10 mouse cellular contexts compared by ENCODE assay signal in genomic region chr2:103547132-103547531, GRCm38 (mm10). TPM values are rescaled to one million over a fixed set of nuclear protein-coding genes. Genes with fewer than 3 reads are reported as not detected.
DNase-seq lines count a peak whose midpoint lies in the region; ATAC-seq lines count a peak whose summit lies in the region.
"Had no signal": no experiment of that assay in that cellular context is flagged by ENCODE, and none has a peak within 500 bp of the region (broad histone marks: within the 10 kb centered on the region; RNA-seq: fewer than 3 reads in every experiment).

No protein-coding gene starts in this region.

- H3K4me3 ChIP-seq in hindbrain, embryonic 11.5 days (ENCODE audit: low read depth, low read length), result no peak overlapping the region
- no peak overlapping the region for H3K4me3 ChIP-seq in hindbrain, embryonic 12.5 days
- H3K4me3 ChIP-seq: embryonic facial prominence, embryonic 12.5 days had no signal

- peak; percentile 61 for DNase-seq in hindbrain, embryonic 11.5 days (ENCODE audit: low spot score)
- DNase-seq in NIH3T3 (ENCODE audit: low read depth), result peak; percentile 83
- DNase-seq in cerebellum, adult 8-10 months, result peak; percentile 60
- peak; percentile 56 for DNase-seq in gastrocnemius, postnatal 14 days
- DNase-seq in layer of hippocampus, postnatal 10 days (ENCODE audit: low spot score in 2 of 2), result peak; percentile 68 to 69
- DNase-seq in mesoderm, embryonic 11.5 days (ENCODE audit: low read depth, low spot score), result peak; percentile 62
- DNase-seq in spleen, postnatal 4 days (ENCODE audit: low spot score in 2 of 2), result peak; percentile 67 to 85

- H3K27ac ChIP-seq in hindbrain, embryonic 11.5 days (ENCODE audit: low read depth, low read length), result no peak overlapping the region
- no peak overlapping the region for H3K27ac ChIP-seq in hindbrain, embryonic 12.5 days
- H3K27ac ChIP-seq: embryonic facial prominence, embryonic 12.5 days; macrophage had no signal

- intact Hi-C loops in gastrocnemius, postnatal 14 days (cut with DNase I; ENCODE audit: low total_unique reads), result loop anchor here (5.0 kb wide), 1 partner anchor 90 kb away; no protein-coding TSS in a partner anchor

- H3K36me3 ChIP-seq in hindbrain, embryonic 11.5 days (ENCODE audit: control insufficient read depth, insufficient read depth, low read length), result no peaks in the 10 kb centered on the region
- no peaks in the 10 kb centered on the region for H3K36me3 ChIP-seq in hindbrain, embryonic 12.5 days
- H3K36me3 ChIP-seq: embryonic facial prominence, embryonic 12.5 days had no signal

- H3K9ac ChIP-seq in hindbrain, embryonic 11.5 days (ENCODE audit: low read depth, low read length), result no peak overlapping the region
- no peak overlapping the region for H3K9ac ChIP-seq in hindbrain, embryonic 12.5 days
- H3K9ac ChIP-seq: embryonic facial prominence, embryonic 12.5 days had no signal

- H3K4me1 ChIP-seq in hindbrain, embryonic 11.5 days (replicated peaks; ENCODE audit: control insufficient read depth, insufficient read depth, low read length), result no peaks in the 10 kb centered on the region
- H3K4me1 ChIP-seq in hindbrain, embryonic 12.5 days, result no peaks in the 10 kb centered on the region
- H3K4me1 ChIP-seq: embryonic facial prominence, embryonic 12.5 days had no signal

- no peak overlapping the region for H3K4me2 ChIP-seq in hindbrain, embryonic 11.5 days (replicated peaks; ENCODE audit: low read depth, low read length)
- H3K4me2 ChIP-seq in hindbrain, embryonic 12.5 days (replicated peaks), result no peak overlapping the region
- H3K4me2 ChIP-seq: embryonic facial prominence, embryonic 12.5 days had no signal

- ATAC-seq in hindbrain, embryonic 11.5 days (ENCODE audit: low FRiP score), result no peak
- no peak for ATAC-seq in hindbrain, embryonic 12.5 days (ENCODE audit: low FRiP score)

- H3K9me3 ChIP-seq in hindbrain, embryonic 11.5 days (ENCODE audit: control insufficient read depth, low read length), result no peaks in the 10 kb centered on the region
- H3K9me3 ChIP-seq in hindbrain, embryonic 12.5 days (replicated peaks), result no peaks in the 10 kb centered on the region
- H3K9me3 ChIP-seq: embryonic facial prominence, embryonic 12.5 days had no signal

- WGBS in hindbrain, embryonic 11.5 days, result 17% methylated on average over 2 of the region's 2 CpGs
- WGBS in hindbrain, embryonic 12.5 days, result 6% methylated on average over 2 of the region's 2 CpGs

- no peaks in the 10 kb centered on the region for H3K27me3 ChIP-seq in hindbrain, embryonic 11.5 days (ENCODE audit: control insufficient read depth, insufficient read depth, low read length)
- no peaks in the 10 kb centered on the region for H3K27me3 ChIP-seq in hindbrain, embryonic 12.5 days
- H3K27me3 ChIP-seq: embryonic facial prominence, embryonic 12.5 days had no signal

RNA-seq across cellular contexts. Expression of gene Abtb2, which starts 19.0 kb away (rescaled TPM):
- polyA plus RNA-seq in hindbrain, embryonic 11.5 days (2014; fragmentation: Nextera tagmentation; extraction: Ambion mirVana), result 13.9 and 14.6 TPM in 2 replicates
- 26.2 and 27.3 TPM in 2 replicates for polyA plus RNA-seq in hindbrain, embryonic 12.5 days (2016; fragmentation: Nextera tagmentation; extraction: Ambion mirVana)
- 1 to 10 TPM; 4.9 to 6.8 TPM for total RNA-seq in gastrocnemius, postnatal 14 days (2021)
- 10 to 100 TPM; 13.8 to 14.4 TPM for total RNA-seq in layer of hippocampus, postnatal 10 days (2021)
